Mouse (Mus musculus) heart, postnatal 10 days (tissue): ENCODE data around the gene Rnf141. TPM values are rescaled to one million over a fixed set of nuclear protein-coding genes. Genes with fewer than 3 reads are reported as not detected.

Experiments used
- DNase-seq, 2 experiments: peaks; one replicate each; pipeline ENCODE4 v3.0.0; 2021
- intact Hi-C: fragments of 180-260 bp; cut with DNase I; formaldehyde crosslinking; loops from one replicate; pipeline ENCODE4 v1.15.1; 2025
- microRNA-seq, 2 experiments: library from miRNA; unstranded; fragments of <30 nt; microRNA quantifications; one replicate each; pipeline ENCODE4 v1.2.0; 2022
- total RNA-seq, 2 experiments: library from RNA; stranded (reverse); gene quantifications; 2 replicates each; pipeline ENCODE4 v1.2.3; 2021

Gene Rnf141
- total RNA-seq, 2 experiments from 2014 or later, result 50.4 to 51.2 TPM

GRCm38 (mm10) chr7:110773204-110774002, 70.9 kb downstream of the Rnf141 start:
- intact Hi-C loops, result no loop called here
- DNase-seq, result peak; percentile 61 to 66

- intact Hi-C loops, result no loop called here
- DNase-seq, result peak in 1 of 2 experiments; percentile 34
These were observed 71.9 kb downstream of the Rnf141 start for GRCm38 (mm10) chr7:110772343-110772742.

GRCm38 (mm10) chr7:110770949-110771348, 73.3 kb downstream of the Rnf141 start:
- DNase-seq, result no peak
- intact Hi-C loops, result no loop called here

- intact Hi-C loops, result loop anchor here (2.0 kb wide), 1 partner anchor 42 kb away; no protein-coding TSS in a partner anchor
- DNase-seq, result peak; percentile 50 to 54
These were observed 75.2 kb downstream of the Rnf141 start for GRCm38 (mm10) chr7:110769094-110769493.

DNA sequence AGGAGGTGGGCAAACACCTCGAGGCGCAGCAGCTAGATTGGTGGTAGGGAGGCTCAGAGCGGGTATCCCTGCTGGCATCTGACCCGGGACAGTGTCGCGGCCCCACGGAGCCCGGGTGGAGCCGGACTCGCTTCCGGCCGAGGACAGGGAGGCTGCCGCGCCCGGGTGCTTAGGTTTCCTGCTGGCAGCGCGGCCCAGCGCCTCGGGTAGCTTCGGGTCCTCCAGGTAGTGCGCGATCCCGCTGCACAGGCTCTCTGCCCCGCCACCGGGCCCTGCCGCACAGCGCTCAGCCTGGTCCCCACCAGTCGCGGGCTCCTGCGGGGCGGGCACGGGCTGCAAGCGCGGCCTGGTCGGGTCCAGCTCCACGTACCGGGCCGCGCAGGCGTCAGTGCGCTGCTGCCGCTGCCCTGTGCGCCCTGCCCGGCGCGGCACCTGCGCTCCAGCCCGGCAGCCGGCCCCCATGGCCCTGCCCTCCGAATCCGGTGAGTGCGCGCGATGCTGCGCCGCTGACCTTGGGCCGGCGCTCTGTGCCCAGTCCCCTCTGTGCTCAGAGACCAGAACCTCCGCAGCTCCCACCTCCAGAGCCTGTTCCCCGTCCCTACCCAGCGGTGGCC, 75.7 kb downstream of the Rnf141 start:
- intact Hi-C loops, result loop anchor here (2.0 kb wide), 1 partner anchor 42 kb away; no protein-coding TSS in a partner anchor
- DNase-seq, result peak; percentile 56 to 65

DNA sequence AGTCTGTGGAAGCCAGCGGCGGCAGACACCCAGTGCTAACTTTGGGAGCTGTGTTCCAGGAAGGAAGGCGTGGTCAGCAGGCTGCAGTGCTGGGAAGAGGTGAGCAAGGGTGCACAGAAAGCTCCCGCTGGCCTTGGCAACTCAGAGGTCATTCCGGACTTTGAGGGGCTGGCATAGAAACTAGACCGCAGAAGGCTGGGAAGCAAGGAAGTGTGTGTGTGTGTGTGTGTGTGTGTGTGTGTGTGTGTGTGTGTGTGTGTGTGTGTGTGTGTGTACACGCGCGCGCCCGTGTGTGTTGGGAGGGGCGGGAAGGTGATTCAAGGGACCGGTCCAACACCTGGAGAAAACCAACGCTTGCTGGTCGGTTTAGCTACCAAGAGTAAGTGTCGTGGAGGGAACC, 76.3 kb downstream of the Rnf141 start, which contains the start of gene Ampd3:
Gene Ampd3 (plus strand): TSS at position 206 of the 400 bp plus-strand sequence.
- intact Hi-C loops, result loop anchor here (2.0 kb wide), 1 partner anchor 41 kb away; no protein-coding TSS in a partner anchor
- peak; percentile 57 to 62 for DNase-seq

GRCm38 (mm10) chr7:110762605-110763180, 81.6 kb downstream of the Rnf141 start:
- DNase-seq, result no peak
- intact Hi-C loops, result no loop called here

DNA sequence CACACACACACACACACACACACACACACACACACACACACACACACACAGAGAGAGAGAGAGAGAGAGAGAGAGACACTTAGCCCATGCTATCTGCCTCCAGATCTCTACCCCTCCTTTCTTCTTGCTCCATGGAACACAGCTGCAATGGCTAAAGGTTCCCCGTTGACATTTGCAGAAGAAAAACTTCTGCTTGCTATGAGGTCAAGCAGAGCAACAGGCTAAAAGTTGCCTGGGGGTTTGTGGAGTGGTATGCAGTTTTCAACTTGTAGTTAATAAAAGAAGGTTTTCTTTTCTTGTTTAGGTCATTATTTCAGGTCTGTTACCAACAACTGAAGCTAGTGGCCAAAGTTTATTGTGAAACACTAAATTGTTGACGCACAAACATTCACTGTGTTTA, 87.8 kb downstream of the Rnf141 start:
- intact Hi-C loops, result no loop called here
- no peak for DNase-seq

DNA sequence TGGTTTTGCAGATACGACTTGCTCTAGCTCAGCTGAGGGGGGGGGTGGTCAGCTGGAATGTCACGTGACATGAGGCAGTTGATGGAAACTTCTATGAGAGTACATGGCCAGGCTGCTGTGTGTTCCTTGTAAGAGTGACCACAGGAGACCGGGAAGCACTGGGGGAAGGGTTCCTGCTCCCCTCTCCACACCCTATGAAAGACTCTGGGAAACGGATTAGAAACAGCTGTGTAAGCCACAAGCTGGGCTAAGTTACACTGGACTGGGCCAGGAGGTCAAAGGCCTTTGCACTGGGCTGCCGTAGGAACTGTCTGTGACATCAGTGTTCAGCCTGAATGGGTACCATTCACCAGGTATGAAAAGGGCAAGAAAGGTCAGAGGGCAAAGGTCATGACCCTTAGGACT, 90.3 kb downstream of the Rnf141 start:
- intact Hi-C loops, result no loop called here
- DNase-seq, result no peak

GRCm38 (mm10) chr7:110753310-110753709, 90.9 kb downstream of the Rnf141 start:
- no peak for DNase-seq
- intact Hi-C loops, result no loop called here

GRCm38 (mm10) chr7:110751634-110752033, 92.6 kb downstream of the Rnf141 start:
- no peak for DNase-seq
- intact Hi-C loops, result no loop called here

- DNase-seq, result no peak
- intact Hi-C loops, result no loop called here
These were observed 93.4 kb downstream of the Rnf141 start for GRCm38 (mm10) chr7:110750834-110751233.

Small RNA genes within 50 kb of the gene (microRNA-seq; reads per million reads assigned to microRNA genes)
- gene Gm47282, result 0 reads per million in 2 experiments

Other genes starting within 250 kb of the Rnf141 start
- 10 to 100 TPM; 58.8 to 64.6 TPM for gene Sbf2, start 229.5 kb downstream of the Rnf141 start, total RNA-seq
- gene Adm, start 216.8 kb downstream of the Rnf141 start, total RNA-seq, result 10 to 100 TPM; 13.8 to 15.7 TPM
- gene Ampd3, start 76.3 kb downstream of the Rnf141 start, total RNA-seq, result 10 to 100 TPM; 37.7 to 39.2 TPM
- gene Lyve1, start 18.8 kb upstream of the Rnf141 start, total RNA-seq, result 10 to 100 TPM in 1 of 2 experiments, 1 to 10 TPM in 1; 9.6 to 18.9 TPM
- gene Mrvi1, start 138.0 kb upstream of the Rnf141 start, total RNA-seq, result 10 to 100 TPM; 13.5 to 15.5 TPM
- gene Ctr9, start 184.5 kb upstream of the Rnf141 start, total RNA-seq, result 10 to 100 TPM; 28.6 to 29.2 TPM
- gene Eif4g2, start 238.6 kb upstream of the Rnf141 start, total RNA-seq, result 1,000 to 10,000 TPM; 1,033 to 1,045 TPM